Mouse (Mus musculus) heart, embryonic 11.5 days (tissue): ENCODE data around the gene Heyl. TPM values are rescaled to one million over a fixed set of nuclear protein-coding genes. Genes with fewer than 3 reads are reported as not detected.

Experiments
- ATAC-seq: fragments of 200-750 bp; cut with Nextera tagmentation; replicated peaks from 2 replicates; pipeline ENCODE4 v1.8.0; 2017; ENCODE audit warnings: moderate library complexity; ENCODE audit not compliant: insufficient number of reproducible peaks, low FRiP score, low TSS enrichment
- H3K27ac ChIP-seq: fragments of 300-500 bp; sonication (generic); 2 replicates; pipeline ENCODE4 v1.5.1; 2014; ENCODE audit warnings: mild to moderate bottlenecking, low read depth, low read length
- H3K27me3 ChIP-seq: fragments of 300-500 bp; sonication (generic); 2 replicates; pipeline ENCODE4 v1.6.1; 2014; ENCODE audit warnings: mild to moderate bottlenecking, low read length, mixed read lengths; ENCODE audit not compliant: control insufficient read depth, insufficient read depth
- H3K36me3 ChIP-seq: fragments of 300-500 bp; sonication (generic); 2 replicates; pipeline ENCODE4 v1.6.1; 2014; ENCODE audit warnings: mild to moderate bottlenecking, low read length, moderate library complexity, mixed read lengths; ENCODE audit not compliant: control insufficient read depth, insufficient read depth
- H3K4me1 ChIP-seq: fragments of 300-500 bp; sonication (generic); 2 replicates; pipeline ENCODE4 v1.6.1; 2014; ENCODE audit warnings: low read length; ENCODE audit not compliant: control insufficient read depth, insufficient read depth
- H3K4me2 ChIP-seq: fragments of 300-500 bp; sonication (generic); 2 replicates; pipeline ENCODE4 v1.6.1; 2014; ENCODE audit warnings: mild to moderate bottlenecking, moderate library complexity
- H3K4me3 ChIP-seq: fragments of 300-500 bp; sonication (generic); 2 replicates; pipeline ENCODE4 v1.5.1; 2014; ENCODE audit warnings: low read depth, low read length
- H3K9ac ChIP-seq: fragments of 300-500 bp; sonication (generic); 2 replicates; pipeline ENCODE4 v1.6.1; 2014; ENCODE audit warnings: mild to moderate bottlenecking, low read depth, low read length, moderate library complexity
- H3K9me3 ChIP-seq: fragments of 300-500 bp; sonication (generic); replicated peaks from 2 replicates; pipeline ENCODE4 v1.6.1; 2016; ENCODE audit warnings: low read length; ENCODE audit not compliant: control insufficient read depth
- WGBS: fragments of 180-500 bp; shearing (Covaris S2); extraction: QIAGEN DNeasy Blood & Tissue Kit; methylation state at CpG from one replicate; pipeline ENCODE4 v1.1.7; 2014; ENCODE audit not compliant: insufficient replicate concordance; 5-methylcytosine and 5-hydroxymethylcytosine counted together
- polyA plus RNA-seq: library from polyadenylated mRNA; unstranded; fragments of >200 nt; fragmentation: Nextera tagmentation; extraction: Ambion mirVana; gene quantifications from 2 replicates; pipeline ENCODE4 v1.2.1, GENCODE M21; 2014

Heyl gene
- polyA plus RNA-seq, 1 experiment from 2014 or later = 6.7 TPM

DNA sequence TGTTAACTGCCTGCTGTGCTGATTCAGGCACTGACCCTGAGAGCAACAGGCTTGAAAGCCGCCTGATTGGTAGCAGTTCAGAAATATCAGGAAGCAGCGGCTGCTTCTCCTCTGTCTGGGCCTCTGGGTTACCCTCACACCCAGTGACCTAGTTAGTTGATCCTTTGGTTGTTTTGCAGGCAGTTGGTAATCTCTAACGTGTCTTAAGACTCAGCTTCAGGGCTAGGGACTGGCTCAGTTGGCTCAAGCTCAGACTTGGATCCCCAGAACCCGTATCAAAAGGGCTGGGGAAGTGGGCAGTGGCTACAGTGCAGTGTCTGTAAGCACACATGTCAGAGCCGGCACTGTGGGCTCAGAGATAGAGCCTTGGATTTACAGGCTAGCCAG is 62.8 kb downstream of the Heyl start:
- 83% methylated on average over 5 of the region's 5 CpGs for WGBS
- Histone ChIP-seq H3K9ac (no peak overlapping the region), H3K4me3 (no peak overlapping the region), H3K27me3 (no peaks in the 10 kb centered on the region), H3K9me3 (no peaks in the 10 kb centered on the region), H3K27ac (no peak overlapping the region), H3K4me1 (no peaks in the 10 kb centered on the region; the same call in 1 of the 2 replicates), H3K36me3 (peaks cover 74% of the 10 kb centered on the region), H3K4me2 (no peak overlapping the region)
- no peak for ATAC-seq

DNA sequence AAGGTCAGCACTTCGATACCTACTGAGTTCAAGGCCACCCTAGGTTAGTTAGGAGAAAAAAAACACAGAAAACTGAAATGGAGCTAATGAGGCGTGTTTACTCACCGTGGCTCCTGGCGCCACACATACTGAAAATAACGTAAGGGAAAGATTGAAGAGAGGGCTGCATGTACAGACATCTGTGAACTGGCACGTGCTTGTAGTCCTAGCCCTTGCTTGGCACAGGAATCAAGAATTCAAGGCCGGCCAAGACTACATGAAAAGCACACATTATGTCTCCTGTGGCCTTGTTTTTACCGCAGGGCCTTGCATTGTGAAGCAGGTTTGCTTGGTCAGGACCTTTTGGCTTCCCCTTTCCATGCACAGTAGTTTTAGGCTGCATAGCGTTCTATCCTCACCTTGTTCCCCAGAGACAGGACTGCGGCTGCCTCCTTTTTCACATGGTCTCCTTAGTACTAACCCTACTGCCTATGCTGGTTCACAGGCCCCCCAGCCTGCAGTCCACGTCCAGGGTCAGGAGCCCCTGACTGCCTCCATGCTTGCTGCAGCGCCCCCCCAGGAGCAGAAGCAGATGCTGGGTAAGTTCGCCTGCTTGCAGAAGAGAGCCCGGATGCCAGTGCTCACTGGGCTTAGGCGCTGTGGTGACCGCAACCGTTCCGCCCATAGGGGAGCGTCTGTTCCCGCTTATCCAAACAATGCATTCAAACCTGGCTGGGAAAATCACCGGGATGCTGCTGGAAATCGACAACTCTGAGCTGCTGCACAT is 64.0 kb downstream of the Heyl start:
- Histone ChIP-seq H3K27ac (no peak overlapping the region), H3K9ac (no peak overlapping the region), H3K36me3 (peaks cover 70% of the 10 kb centered on the region), H3K9me3 (no peaks in the 10 kb centered on the region), H3K4me3 (no peak overlapping the region), H3K4me2 (no peak overlapping the region), H3K27me3 (no peaks in the 10 kb centered on the region), H3K4me1 (no peaks in the 10 kb centered on the region; the same call in 1 of the 2 replicates)
- 93% methylated on average over 21 of the region's 22 CpGs for WGBS
- ATAC-seq = no peak

DNA sequence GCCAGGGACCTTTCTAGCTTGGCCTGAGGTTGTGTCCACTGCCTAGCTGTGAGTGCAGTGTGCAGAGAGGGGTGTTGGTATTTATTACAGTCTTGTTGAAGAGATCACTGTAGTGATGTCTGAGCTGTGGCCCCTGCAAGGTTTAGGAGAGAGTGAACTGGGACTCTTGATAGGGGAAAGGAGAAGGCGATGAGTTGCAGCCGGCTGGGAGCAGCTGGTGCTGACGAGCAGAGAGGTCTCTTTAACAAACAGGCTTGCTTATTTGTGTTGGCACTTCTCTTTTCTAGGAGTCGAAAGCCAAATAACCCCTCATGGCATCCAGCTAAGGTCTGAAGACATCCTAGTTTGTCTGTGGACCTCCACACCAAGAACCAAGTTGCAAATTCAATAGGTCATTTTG is 64.9 kb downstream of the Heyl start:
- no peaks in the 10 kb centered on the region for H3K27me3 ChIP-seq
- WGBS = 73% methylated on average over 4 of the region's 4 CpGs

GRCm38 (mm10) chr4:123298980-123299670 is 65.8 kb downstream of the Heyl start:
- no peaks in the 10 kb centered on the region; the same call in 1 of the 2 replicates for H3K9me3 ChIP-seq
- H3K27ac ChIP-seq = no peak overlapping the region
- no peaks in the 10 kb centered on the region for H3K4me1 ChIP-seq
- ATAC-seq = no peak
- H3K4me3 ChIP-seq = no peak overlapping the region
- no peak overlapping the region for H3K4me2 ChIP-seq
- H3K9ac ChIP-seq = no peak overlapping the region
- WGBS = 93% methylated on average over 11 of the region's 11 CpGs
- H3K36me3 ChIP-seq = peaks cover 71% of the 10 kb centered on the region
- no peaks in the 10 kb centered on the region for H3K27me3 ChIP-seq

More for the DNA sequence above, 64.9 kb downstream of the Heyl start:
- ATAC-seq = no peak
- peaks cover 71% of the 10 kb centered on the region for H3K36me3 ChIP-seq
- no peak overlapping the region for H3K27ac ChIP-seq
- H3K4me1 ChIP-seq = no peaks in the 10 kb centered on the region; the same call in 1 of the 2 replicates
- no peak overlapping the region for H3K4me2 ChIP-seq
- H3K9ac ChIP-seq = no peak overlapping the region
- H3K9me3 ChIP-seq = no peaks in the 10 kb centered on the region
- no peak overlapping the region for H3K4me3 ChIP-seq

Other genes with a start within 250 kb of the Heyl start
- 1.8 and 2.1 TPM in 2 replicates for gene Mycl, start 237.9 kb upstream of the Heyl start, polyA plus RNA-seq
- gene Trit1, start 217.0 kb upstream of the Heyl start, polyA plus RNA-seq = 13.6 and 14.4 TPM in 2 replicates
- gene Bmp8b, start 128.4 kb upstream of the Heyl start, polyA plus RNA-seq = not detected in 2 replicates
- gene Oxct2b, start 117.3 kb upstream of the Heyl start, polyA plus RNA-seq = not detected in 2 replicates
- 63.4 and 65.1 TPM in 2 replicates for gene Ppie, start 93.6 kb upstream of the Heyl start, polyA plus RNA-seq
- 1.9 and 2.4 TPM in 2 replicates for gene Hpcal4, start 50.3 kb upstream of the Heyl start, polyA plus RNA-seq
- gene Nt5c1a, start 32.1 kb upstream of the Heyl start, polyA plus RNA-seq = 0.37 and 0.39 TPM in 2 replicates
- gene Pabpc4, start 28.8 kb downstream of the Heyl start, polyA plus RNA-seq = 64.9 and 83.5 TPM in 2 replicates
- not detected in 2 replicates for gene Oxct2a, start 90.1 kb downstream of the Heyl start, polyA plus RNA-seq
- gene Bmp8a, start 109.7 kb downstream of the Heyl start, polyA plus RNA-seq = 0.10 TPM in 1 of 2 replicates, not detected in the other